Mouse (Mus musculus): ENCODE data around the gene Tomm6.

DNA sequence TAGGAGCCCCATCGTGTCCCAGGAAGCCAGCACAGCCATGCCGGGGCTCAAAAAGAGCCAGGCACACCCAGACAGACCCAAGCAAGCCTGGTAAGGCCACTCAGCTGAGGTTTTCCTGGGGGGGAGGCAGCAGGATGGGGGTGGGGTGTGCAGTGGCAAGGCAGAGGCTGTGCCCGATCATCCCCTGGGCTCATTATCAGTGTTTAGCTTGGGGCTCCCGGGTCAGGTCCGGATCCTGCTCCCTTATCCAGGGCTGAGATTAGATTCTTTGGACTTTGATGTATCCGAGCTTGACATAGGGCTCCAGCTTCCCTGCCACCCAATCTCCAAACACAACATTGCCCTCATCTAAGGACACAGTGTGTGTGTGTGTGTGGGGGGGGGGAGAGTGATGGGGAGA, 23.7 kb upstream of the Tomm6 start:
- TF ChIP-seq CTCF (IDR thresholded peaks at IDR 0.05; ENCODE audit: insufficient read depth, low read length) = no peak
- no peak for TF ChIP-seq POLR2A (IDR thresholded peaks at IDR 0.05; ENCODE audit: borderline replicate concordance, extremely low read depth, low read depth, low read length)
